In genomic region chr3:30506329-30507027, GRCm38 (mm10) we compare ENCODE assay signal across 8 mouse cellular contexts. TPM values are rescaled to one million over a fixed set of nuclear protein-coding genes. Genes with fewer than 3 reads are reported as not detected.
DNase-seq lines count a peak whose midpoint lies in the region; ATAC-seq and TF ChIP-seq lines count a peak whose summit lies in the region.

No protein-coding gene starts in this region.

- H3K4me3 ChIP-seq in heart, embryonic 11.5 days (ENCODE audit: low read depth, low read length), result peak overlapping the region; percentile 68
- H3K4me3 ChIP-seq in E14TG2a.4 (replicated peaks; ENCODE audit: low read length), result peak overlapping the region; percentile 87; the same call in 1 of the 2 replicates
- H3K4me3 ChIP-seq in hindbrain, embryonic 11.5 days (ENCODE audit: low read depth, low read length), result peak overlapping the region; percentile 58
- peak overlapping the region; percentile 76 for H3K4me3 ChIP-seq in midbrain, embryonic 10.5 days

- no peak for ATAC-seq in heart, embryonic 11.5 days (replicated peaks; ENCODE audit: insufficient number of reproducible peaks, low FRiP score, low TSS enrichment)
- no peak for ATAC-seq in hindbrain, embryonic 11.5 days (ENCODE audit: low FRiP score)
- ATAC-seq in erythroblast, adult 5-6 weeks (replicated peaks; ENCODE audit: low FRiP score, poor library complexity, severe bottlenecking), result no peak

- 4% methylated on average over 17 of the region's 17 CpGs for WGBS in heart, embryonic 11.5 days (ENCODE audit: insufficient replicate concordance)
- WGBS in hindbrain, embryonic 11.5 days, result 2% methylated on average over 17 of the region's 17 CpGs
- WGBS in midbrain, embryonic 10.5 days, result 4% methylated on average over 17 of the region's 17 CpGs

- H3K9ac ChIP-seq in heart, embryonic 11.5 days (ENCODE audit: low read depth, low read length), result peak overlapping the region; percentile 81
- peak overlapping the region; percentile 69; the same call in 1 of the 2 replicates for H3K9ac ChIP-seq in hindbrain, embryonic 11.5 days (ENCODE audit: low read depth, low read length)

- peak overlapping the region; percentile 94 for H3K4me2 ChIP-seq in heart, embryonic 11.5 days
- peak overlapping the region; percentile 88 for H3K4me2 ChIP-seq in hindbrain, embryonic 11.5 days (replicated peaks; ENCODE audit: low read depth, low read length)

- H3K27me3 ChIP-seq in heart, embryonic 11.5 days (ENCODE audit: control insufficient read depth, insufficient read depth, low read length), result peaks cover 25% of the 10 kb centered on the region
- peaks cover 69% of the 10 kb centered on the region for H3K27me3 ChIP-seq in E14TG2a.4 (ENCODE audit: insufficient read depth, low read length)
- peaks cover 33% of the 10 kb centered on the region for H3K27me3 ChIP-seq in hindbrain, embryonic 11.5 days (ENCODE audit: control insufficient read depth, insufficient read depth, low read length)
- H3K27me3 ChIP-seq in midbrain, embryonic 10.5 days (ENCODE audit: low read depth, poor library complexity, severe bottlenecking), result peaks cover 58% of the 10 kb centered on the region

- H3K36me3 ChIP-seq in heart, embryonic 11.5 days (ENCODE audit: control insufficient read depth, insufficient read depth, low read length), result no peaks in the 10 kb centered on the region
- no peaks in the 10 kb centered on the region for H3K36me3 ChIP-seq in E14TG2a.4 (ENCODE audit: insufficient read depth, low read length)
- no peaks in the 10 kb centered on the region for H3K36me3 ChIP-seq in hindbrain, embryonic 11.5 days (ENCODE audit: control insufficient read depth, insufficient read depth, low read length)
- no peaks in the 10 kb centered on the region for H3K36me3 ChIP-seq in midbrain, embryonic 10.5 days

- peak overlapping the region; percentile 95 for H3K27ac ChIP-seq in heart, embryonic 11.5 days (ENCODE audit: low read depth, low read length)
- peak overlapping the region; percentile 76; the same call in 1 of the 2 replicates for H3K27ac ChIP-seq in hindbrain, embryonic 11.5 days (ENCODE audit: low read depth, low read length)
- peak overlapping the region; percentile 97 for H3K27ac ChIP-seq in midbrain, embryonic 10.5 days (replicated peaks)

- intact Hi-C loops in heart, postnatal 14 days (cut with DNase I), result loop anchor here (5.0 kb wide), 2 partner anchors 44 to 94 kb away; no protein-coding TSS in a partner anchor
- intact Hi-C loops in gastrocnemius, postnatal 36 days (cut with DNase I), result no loop called here

- 0 out of 2 replicates have a peak, but pooled peaks have one; percentile 1 for TF ChIP-seq CTCF in E14TG2a.4 (conservative IDR thresholded peaks at IDR 0.05; ENCODE audit: low read length)

- peaks cover 17% of the 10 kb centered on the region for H3K4me1 ChIP-seq in heart, embryonic 11.5 days (ENCODE audit: control insufficient read depth, insufficient read depth, low read length)
- peaks cover 48% of the 10 kb centered on the region for H3K4me1 ChIP-seq in E14TG2a.4 (replicated peaks; ENCODE audit: low read depth, low read length)
- 0 out of 2 replicates have a peak, but pooled peaks cover 3% of the 10 kb centered on the region for H3K4me1 ChIP-seq in hindbrain, embryonic 11.5 days (replicated peaks; ENCODE audit: control insufficient read depth, insufficient read depth, low read length)
- peaks cover 72% of the 10 kb centered on the region for H3K4me1 ChIP-seq in midbrain, embryonic 10.5 days

- no peaks in the 10 kb centered on the region for H3K9me3 ChIP-seq in heart, embryonic 11.5 days (replicated peaks; ENCODE audit: control insufficient read depth, low read length)
- no peaks in the 10 kb centered on the region for H3K9me3 ChIP-seq in E14TG2a.4 (ENCODE audit: low read length)
- no peaks in the 10 kb centered on the region for H3K9me3 ChIP-seq in hindbrain, embryonic 11.5 days (ENCODE audit: control insufficient read depth, low read length)
- no peaks in the 10 kb centered on the region for H3K9me3 ChIP-seq in midbrain, embryonic 10.5 days (replicated peaks)

- no peak for DNase-seq in heart, postnatal 14 days
- no peak for DNase-seq in hindbrain, embryonic 11.5 days (ENCODE audit: low spot score)
- DNase-seq in midbrain, embryonic 10.5 days (ENCODE audit: low spot score), result no peak
- no peak for DNase-seq in ovary, adult 18-20 months (ENCODE audit: low spot score)
- no peak for DNase-seq in gastrocnemius, postnatal 36 days

RNA-seq across cellular contexts. Expression of gene Mecom, which starts 41.3 kb away (rescaled TPM):
- 41.8 and 42.5 TPM in 2 replicates for polyA plus RNA-seq in heart, embryonic 11.5 days (2014; fragmentation: Nextera tagmentation; extraction: Ambion mirVana)
- 10 to 100 TPM; 21.8 to 28.1 TPM for total RNA-seq in heart, postnatal 14 days (2021)
- 40.2 and 44.3 TPM in 2 replicates for polyA plus RNA-seq in hindbrain, embryonic 11.5 days (2014; fragmentation: Nextera tagmentation; extraction: Ambion mirVana)
- polyA plus RNA-seq in midbrain, embryonic 10.5 days (2016; fragmentation: Nextera tagmentation; extraction: Ambion mirVana), result 22.6 and 34.8 TPM in 2 replicates
- total RNA-seq in erythroblast, adult 5-6 weeks (2015; ENCODE audit: low replicate concordance), result 0.58 and 1.0 TPM in 2 replicates
- 0.84 TPM in 1 of 2 replicates, not detected in the other for total RNA-seq in erythroblast, adult 5-6 weeks (2017; ENCODE audit: low replicate concordance)
- 1 to 10 TPM; 4.9 to 7.0 TPM for total RNA-seq in gastrocnemius, postnatal 36 days (2021)
